Mouse (Mus musculus): ENCODE results near the gene Txndc5.

Gene Txndc5

DNA sequence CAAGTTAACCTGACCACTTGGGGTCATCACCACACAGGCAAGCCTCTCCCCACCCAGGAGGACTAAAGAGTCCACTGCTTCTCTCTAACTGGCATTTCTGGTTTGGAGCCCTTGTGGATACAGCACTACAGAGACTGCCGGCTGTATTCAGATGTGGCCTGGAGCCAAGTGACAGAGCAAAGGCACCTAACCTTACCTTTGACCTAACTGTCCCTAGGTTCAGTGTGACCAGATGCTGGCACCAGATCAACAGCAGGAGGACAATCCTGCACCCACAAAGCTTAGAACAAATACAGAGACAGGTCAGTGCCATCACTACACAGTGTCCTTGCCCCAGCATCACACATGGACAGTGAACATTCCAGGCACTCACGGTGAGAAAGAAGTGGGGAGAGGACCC lies 2.5 kb downstream of the Txndc5 start:
- DNase-seq (ENCODE audit: low spot score), result no peak

DNA sequence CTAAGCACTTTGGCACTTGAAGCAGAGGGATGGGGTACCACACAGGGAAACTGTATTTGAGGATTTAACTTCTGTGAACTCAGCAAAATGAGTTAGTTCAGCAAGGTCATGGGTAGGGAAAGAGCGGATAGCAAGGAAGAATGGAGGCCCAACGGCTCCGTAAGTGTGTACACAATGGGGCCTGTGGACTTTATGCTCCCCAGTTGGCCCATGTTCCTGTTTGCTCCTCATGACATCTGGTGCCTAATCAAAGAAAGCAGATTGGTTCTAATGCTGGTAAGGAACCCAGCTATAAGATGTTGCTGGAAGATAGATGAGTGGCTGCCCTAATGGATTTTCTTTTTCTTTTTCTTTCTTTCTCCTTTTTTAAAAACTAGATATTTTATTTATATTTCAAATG lies 3.4 kb downstream of the Txndc5 start:
- DNase-seq (ENCODE audit: low spot score), result no peak

DNA sequence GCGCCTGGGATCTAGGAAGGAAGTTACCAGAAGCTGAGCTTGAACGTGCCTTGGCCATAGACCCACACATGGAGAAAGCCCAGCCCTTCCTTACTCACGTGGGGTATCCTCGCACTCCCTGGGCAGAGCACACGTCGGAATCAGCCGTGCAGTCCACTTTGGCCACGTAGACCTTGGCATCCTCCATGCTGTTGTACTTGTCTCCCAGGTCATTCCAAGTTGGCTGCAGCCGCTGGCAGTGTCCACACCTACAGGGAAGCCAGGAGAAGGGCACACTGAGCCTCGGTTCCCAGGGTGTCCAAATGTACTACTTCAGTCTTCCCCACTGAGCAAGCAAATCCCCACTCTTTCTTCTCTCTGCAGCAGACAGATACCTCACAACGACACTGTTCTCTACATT lies 5.4 kb downstream of the Txndc5 start:
- DNase-seq (ENCODE audit: low spot score), result no peak

DNA sequence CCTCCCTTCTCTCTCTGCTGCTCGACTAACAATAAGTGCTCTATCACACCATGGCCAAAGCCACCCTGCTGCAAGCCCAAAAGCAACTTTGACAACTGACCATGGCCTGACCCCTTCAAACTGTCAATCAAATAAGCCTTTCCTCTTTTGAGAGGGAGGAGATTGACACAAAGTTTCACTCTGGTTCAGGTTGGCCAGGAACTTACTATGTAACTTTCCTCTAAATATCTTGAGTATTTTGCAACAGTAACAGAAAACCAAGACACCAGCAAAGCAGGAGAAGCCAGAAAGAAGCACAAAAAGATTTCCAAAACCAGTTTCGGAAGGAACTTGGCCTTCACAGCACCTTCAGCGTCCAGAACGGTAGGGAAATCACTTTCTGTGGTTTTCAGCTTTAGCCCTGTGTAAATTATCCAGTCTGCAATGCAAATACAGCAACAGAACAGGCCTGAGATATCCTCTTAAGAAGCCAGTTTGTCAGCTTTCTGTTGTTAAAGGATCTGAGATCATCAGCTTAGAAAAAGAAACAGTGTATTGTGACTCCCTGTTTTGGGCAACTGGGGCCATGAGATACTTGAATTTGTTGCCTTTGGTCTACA lies 6.5 kb downstream of the Txndc5 start:
- no peak for DNase-seq (ENCODE audit: low spot score)

DNA sequence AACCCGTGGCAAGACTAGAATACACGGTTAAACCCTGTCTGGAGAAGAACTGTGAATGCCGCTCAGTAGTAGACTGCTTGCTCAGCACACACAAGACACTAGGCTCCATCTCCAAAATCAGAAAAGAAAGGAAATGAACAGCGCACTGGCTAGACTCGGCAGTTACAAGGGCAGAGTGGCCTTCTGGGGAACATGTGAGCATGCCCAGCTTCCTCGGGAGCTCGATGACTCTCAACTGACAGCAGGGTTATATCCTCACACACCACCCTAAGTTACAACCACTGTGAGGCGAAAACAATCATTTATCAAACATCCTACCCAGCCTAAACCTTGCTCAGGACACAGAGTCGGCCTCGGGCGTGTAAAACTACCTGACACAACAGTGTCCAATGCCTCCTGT lies 8.3 kb downstream of the Txndc5 start:
- DNase-seq (ENCODE audit: low spot score), result no peak

DNA sequence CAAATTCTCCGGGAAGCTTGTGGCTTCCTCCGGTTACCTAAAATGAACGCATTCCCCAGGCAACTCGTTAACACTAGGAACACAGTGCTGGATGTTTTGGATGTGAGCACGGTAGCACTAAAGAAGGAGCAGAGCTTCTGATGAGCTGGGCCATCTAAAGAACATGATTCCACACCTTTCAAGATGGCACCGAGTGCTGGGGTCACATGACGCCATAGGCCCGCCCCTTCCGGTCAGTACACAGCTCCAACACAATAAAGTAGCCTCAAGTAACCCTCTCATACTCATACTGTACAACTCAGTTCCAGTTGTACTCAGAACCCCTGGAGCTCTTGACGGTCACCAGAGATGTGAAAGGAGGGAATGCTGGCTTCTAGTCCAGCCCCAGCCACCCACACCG lies 12.0 kb downstream of the Txndc5 start:
- DNase-seq (ENCODE audit: low spot score), result no peak

DNA sequence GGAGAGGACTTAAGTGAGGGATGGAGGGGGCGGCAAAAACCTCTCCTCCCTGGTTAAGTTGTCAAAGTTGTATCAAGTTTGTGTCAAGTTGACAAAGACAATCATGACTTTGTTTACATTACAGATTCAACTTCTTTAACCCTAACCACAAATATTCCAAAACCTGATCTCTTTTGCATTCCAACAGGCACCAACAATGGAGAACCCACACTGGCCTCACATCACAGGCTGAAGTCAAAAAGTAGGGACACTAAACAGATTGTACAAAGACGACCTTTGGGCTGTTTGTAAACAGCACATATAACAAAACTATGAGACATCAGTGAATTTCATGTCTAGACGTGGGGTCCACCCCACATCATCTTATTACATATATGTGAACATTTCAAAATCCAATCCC lies 12.8 kb downstream of the Txndc5 start:
- no peak for DNase-seq (ENCODE audit: low spot score)

DNA sequence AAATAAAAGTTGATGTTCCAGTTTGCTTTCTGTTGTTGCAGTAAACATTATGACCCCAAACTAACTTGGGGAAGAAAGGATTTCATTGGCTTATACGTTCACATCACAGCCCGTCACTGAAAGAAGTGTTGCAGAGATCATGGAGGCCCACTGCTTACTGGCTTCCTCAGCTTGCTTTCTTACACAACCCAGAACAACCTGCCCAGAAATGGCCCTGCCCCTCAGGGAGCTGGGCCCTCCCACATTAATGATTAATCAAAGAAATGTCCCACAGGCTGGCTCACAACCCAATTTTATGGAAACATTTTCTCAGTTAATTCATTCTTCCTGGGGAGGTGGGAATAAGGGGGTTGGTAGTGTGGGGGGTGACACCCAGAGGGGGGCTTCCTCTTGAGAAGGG lies 13.2 kb downstream of the Txndc5 start:
- peak; percentile 53 for DNase-seq (ENCODE audit: low spot score)

DNA sequence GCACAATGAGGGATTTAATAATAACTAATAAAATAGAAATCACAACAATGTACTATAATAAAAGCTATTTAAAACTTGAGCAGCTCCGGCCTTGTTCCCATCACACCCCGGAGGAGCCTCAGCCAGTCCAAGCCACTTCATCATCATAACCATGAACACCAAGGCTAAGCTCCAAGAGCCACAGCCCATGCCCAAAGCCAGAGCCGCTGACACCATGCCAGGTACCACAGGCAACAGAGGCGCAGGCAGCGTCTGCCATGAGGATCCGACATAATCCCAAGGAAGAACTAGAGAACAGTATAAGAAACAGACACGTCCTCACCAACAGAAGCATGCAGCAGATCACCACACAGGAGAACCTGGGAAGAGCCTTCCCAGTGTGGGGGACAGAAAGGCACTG lies 14.7 kb downstream of the Txndc5 start:
- no peak for DNase-seq (ENCODE audit: low spot score)

DNA sequence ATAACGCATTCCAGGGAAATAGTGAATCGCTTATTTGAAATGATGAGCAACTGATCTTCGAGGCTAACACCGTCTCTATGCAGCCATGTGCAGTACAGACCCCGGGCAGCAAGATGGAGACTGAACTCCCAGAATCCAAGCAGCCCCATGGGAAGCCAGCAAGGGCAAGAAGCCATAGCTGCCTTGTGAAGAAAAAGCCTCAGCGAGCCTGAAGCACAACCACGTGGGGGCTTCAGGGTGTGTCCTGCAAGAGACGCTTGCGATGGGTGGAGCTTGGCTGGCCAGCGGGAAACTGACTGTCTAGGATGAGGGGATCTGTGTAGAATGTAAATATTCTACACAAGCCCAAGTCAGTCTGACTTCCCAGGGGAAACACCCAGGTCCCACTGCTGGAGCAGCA lies 16.6 kb downstream of the Txndc5 start:
- DNase-seq (ENCODE audit: low spot score), result no peak

DNA sequence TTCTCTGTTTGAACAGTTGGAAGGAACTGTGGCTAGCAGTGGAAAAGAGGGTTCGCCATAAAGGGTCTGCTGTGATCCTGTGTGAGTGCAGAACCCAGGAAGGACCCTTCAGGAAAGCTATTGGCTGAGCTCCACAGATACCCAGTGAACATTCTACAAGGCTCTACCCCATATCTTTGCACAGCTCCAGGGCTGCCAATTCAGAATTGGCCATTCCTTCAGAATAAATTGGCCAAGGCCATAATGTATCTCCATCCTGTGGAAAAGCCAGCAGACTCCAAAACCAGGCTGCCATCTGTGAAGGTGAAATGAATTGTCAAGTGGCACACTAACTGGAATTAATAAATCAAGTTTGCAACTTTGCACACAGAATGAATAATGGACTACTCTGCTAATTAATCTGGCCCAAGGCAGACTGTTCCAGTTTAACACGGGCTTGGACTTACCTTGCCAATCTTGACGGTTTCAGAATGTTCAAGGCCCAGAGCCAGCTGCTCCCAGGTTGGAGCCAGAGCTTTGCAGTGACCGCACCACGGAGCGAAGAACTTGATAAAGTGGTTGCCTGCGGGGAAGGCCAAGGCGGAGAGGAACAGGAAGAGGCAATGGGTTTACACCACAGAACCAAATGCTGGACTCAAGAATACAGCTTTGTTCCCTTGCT lies 18.8 kb downstream of the Txndc5 start:
- DNase-seq (ENCODE audit: low spot score), result no peak

DNA sequence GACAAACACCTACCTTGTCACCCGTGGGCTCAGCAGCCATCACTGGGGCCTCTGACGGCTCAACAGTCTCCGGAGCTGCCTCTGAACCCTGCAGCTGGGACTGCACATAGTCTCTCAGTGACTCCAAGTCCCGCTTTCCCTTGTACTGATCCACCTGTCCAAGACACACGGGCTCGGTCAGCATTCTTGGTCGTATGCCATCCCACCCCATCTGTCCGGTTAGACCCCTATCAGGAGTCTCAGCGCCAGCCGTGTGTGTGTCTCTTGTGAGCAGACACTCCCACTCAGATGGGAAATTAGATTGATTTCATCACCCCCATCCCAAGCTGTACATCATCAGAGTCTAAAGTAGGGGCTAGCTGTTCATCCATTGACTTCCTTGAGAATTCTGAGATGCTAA lies 21.7 kb downstream of the Txndc5 start:
- no peak for DNase-seq (ENCODE audit: low spot score)

DNA sequence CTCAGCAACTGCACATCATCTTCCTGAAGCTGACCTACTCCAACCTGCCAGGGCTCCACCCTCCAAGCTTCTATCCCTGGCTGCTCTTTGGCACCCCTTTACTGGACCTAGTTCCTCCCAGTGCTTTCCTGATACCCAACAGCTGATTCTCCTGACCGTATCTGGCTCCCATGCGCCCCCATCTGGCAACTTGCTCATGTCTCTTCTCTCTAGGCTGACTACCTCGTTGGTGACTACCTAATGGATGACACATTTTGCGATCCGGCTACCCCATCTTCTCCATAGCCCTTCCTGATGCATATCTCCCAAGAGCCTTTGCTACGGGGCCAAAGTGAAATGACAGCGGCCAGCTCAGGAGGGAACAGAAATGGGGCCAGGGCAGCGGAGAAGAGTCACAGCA lies 22.3 kb downstream of the Txndc5 start:
- DNase-seq (ENCODE audit: low spot score), result no peak

DNA sequence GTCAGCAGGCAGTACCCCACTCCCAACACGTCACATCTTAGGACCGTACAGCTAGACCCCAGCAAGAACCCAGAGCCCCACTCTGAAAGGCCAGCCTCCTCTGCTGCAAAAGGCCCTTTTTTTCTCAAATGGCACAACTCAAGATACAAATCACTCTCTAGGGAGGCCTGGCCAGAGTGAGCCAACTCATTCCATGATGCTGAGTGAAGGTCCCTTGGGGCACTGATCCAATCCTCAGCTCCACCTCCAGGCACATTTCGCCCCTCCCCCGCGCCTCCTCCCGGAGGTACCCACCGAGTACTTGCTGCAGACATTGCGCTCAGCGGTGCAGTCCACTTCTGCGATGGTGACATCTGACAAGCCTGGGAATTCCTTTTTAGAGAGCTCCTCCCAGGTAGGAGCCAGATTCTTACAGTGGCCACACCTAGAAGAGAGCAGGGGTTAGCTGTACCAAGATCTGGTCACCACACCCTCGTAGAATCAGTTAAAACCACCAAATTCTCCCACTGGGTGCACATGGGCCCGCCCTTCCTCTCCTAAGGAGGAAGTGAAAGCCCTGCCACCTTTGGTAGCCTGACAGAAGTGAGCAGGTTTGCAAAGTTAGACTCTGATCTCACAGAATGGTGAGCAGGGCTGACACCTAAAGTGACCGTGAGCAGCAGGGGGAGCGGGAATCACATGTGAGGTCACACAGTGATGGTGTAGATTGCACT lies 25.3 kb downstream of the Txndc5 start:
- DNase-seq (ENCODE audit: low spot score), result no peak

DNA sequence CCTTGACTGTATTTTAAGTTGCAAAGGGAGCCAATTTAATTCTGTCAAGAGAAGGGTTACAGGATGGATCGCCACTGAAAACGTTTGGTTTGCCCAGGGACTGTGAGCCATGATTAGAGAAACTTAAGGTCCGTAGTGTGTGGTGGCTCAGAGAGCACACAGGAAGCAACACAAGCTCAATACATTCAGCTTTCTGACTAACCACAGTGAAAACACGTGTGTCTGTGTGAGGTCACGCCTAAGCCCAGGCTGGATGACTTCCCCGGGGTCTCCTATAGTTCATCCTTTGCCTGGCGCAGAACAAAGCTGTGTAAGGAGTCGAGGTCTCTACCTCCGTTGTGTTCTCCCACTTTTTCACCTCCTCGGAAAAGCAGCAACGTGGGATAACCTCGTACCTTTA lies 27.3 kb downstream of the Txndc5 start:
- no peak for DNase-seq (ENCODE audit: low spot score)

DNA sequence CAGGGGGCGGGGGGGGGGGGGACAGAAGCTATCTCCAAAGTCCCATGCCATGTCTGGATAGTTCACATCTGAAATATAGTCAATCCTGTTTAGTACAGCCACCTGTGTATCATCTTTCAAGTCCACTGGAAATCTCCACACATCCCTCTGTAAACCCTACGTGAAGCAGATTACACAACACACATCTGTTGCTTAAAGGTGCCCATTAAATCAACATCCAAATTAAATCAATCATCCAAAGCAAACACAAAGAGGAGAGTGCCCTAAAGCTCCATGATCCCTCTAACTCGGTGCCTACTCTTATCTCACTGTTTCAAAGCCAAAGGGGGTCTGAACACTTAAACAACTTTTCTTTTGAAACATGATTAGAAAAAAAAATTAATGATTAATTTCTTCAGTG lies 31.9 kb downstream of the Txndc5 start:
- DNase-seq (ENCODE audit: low spot score), result no peak

DNA sequence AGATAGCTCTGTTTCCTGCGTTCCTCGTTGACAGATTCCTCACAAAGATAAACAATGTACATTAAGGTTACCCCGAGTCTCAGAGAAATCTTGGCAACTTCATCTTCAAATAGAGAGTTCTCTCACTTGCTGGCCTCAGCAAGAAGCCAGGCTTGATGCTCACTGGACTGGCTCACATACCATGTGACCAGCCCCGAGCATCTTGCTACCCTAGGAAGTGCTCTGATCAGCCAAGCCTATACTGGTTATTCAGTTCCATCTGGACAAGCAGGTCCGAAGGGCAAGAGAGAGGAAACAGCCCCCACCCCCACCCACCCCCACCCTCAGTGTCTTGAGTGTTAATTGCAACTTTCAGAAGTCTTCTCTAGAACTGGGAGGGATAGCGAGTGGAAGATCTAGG lies 41.9 kb downstream of the Txndc5 start:
- DNase-seq (ENCODE audit: low spot score), result no peak

DNA sequence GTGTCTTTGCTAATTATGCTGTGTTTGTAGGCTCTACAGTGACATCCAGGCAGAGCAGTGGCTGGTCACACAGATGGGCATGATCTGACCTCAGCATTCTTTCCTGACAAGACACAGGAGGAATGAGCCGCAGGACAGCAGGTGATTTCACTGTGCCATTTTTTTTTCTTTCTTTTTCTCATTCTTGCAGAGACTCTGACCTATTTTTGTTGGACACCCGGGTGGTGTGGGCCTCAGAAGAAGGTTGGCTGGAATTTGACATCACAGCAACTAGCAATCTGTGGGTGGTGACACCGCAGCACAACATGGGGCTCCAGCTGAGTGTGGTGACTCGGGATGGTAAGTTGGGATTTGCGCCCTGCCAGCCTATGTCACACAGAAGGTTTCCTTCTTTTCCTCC lies 43.9 kb downstream of the Txndc5 start:
- no peak for DNase-seq (ENCODE audit: low spot score)

DNA sequence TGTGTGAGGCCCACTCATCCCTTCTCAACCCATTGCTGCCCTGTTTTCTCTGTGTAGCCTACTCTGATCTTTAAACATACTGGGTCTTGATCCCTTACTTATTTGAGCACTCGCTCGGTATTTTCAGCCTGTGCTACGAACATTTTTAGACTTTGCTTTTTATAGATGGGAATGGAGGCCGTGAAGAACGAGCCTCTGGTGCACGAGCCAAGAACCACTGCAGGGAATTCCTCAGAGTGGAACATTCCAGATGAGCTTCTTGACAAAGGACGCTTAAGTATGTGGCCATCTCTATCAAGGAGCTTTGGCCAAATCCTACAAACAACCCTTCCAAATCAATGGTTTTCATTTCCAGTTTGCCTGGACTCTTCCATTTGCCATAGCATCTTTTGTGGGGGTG lies 47.6 kb downstream of the Txndc5 start:
- no peak for DNase-seq (ENCODE audit: low spot score)

DNA sequence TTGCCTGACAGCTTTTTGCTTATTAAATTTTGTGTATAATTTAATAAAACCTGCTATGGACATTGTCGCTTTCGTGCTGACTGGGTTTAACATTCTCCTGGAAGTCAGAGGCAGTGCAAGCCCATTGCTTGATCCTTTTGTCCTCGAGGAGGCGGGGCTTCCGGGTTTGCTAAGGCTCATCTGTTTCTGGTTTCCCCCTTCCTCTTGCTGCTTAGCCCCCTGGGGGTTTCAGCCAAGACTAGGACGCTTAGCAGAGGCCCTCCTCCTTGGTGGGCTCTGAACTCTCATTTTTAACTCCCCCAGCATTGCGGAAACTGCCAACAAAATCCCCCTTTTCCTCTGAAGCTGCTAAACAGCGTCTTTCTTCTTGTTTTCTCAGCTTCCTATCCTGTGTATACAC lies 51.7 kb downstream of the Txndc5 start:
- no peak for DNase-seq (ENCODE audit: low spot score)

DNA sequence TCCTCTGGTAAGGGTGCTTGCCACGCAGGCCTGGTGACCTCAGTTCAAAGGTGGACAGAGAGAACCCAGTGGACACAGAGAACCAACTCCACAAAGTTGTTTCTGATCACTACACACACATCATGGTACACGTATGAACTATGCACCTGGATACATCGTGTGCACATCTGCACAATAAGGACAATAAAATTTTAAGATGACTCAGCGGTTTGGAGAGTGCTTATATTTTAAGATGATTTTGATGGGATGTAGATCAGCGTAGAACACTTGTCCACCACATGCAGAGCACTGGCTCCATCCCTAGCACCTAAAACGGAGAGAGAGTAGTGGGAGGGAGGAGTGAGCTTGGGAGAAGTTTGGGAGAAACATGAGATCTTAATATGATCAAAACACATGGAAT lies 55.1 kb downstream of the Txndc5 start:
- DNase-seq (ENCODE audit: low spot score), result no peak

DNA sequence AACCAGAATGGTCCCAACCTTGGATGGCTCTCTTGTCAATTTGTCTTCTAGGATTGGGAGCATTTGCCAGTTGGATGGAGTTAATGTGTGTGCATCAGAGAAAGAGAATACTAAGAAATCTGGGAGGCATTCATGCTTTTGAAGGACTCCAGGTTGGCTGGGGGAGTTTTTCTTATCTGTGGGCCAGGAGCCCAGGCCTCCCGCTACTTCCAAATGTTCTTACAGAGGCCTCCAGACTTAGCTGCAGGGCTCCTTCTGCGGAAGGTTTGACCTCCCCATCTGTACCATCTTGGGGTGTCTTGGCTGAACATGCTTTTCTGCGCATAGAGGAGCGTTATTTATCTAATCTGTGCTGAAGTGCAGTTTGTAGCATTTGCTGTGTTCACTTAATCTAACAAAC lies 56.0 kb downstream of the Txndc5 start:
- DNase-seq (ENCODE audit: low spot score), result no peak

DNA sequence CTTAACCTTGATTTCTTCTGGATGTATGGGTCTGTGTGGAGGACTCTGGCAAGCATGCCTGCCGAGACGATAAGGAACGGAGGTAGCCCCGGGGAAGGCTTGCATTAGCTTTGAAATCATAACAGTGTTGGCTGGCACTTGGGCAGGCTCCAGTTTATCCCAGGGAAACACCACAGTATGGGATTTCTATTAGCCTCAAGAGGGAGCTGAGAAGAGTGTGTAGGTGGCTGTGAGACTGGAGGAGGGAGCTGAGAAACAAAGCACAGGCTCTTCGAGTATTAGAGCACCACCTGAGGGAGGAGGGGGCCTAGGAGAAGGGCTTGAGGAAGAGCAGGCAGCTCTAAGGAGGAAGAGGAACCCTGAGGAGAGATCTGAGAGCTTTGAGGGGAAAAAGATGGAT lies 57.7 kb downstream of the Txndc5 start:
- DNase-seq (ENCODE audit: low spot score), result no peak

DNA sequence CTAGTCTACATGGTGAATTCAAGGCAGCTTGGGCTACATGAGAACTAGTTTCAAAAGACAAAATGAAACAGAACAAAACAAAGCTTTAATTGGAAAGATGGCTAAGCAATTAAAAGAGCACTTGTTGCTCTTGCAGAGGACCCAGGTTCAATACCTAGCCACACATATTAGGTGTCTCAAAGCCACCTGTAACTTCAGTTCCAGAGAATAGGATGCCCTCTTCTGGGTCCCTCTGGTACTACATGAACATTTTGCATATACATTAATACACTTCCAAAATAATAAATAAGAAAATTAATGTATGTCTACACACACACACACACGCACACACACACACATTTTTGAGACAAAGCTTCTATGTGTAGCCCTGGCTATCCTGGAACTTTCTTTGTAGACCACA lies 65.2 kb downstream of the Txndc5 start:
- DNase-seq (ENCODE audit: low spot score), result no peak

All from yolk sac, embryonic 10.5 days (tissue).